Mouse (Mus musculus) gastrocnemius, postnatal 4 days (tissue): ENCODE results near the gene Limk1. TPM values are rescaled to one million over a fixed set of nuclear protein-coding genes. Genes with fewer than 3 reads are reported as not detected.

Source experiments
- DNase-seq, 2 experiments: peaks; one replicate each; pipeline ENCODE4 v3.0.0; 2021 to 2022; ENCODE audit warnings: low spot score in 2 of 2, mixed read lengths in 2 of 2
- total RNA-seq, 2 experiments: library from RNA; stranded (reverse); gene quantifications; 2 replicates each; pipeline ENCODE4 v1.2.3; 2021

Limk1 gene
- total RNA-seq, 2 experiments from 2014 or later: 15.2 to 18.6 TPM

DNA sequence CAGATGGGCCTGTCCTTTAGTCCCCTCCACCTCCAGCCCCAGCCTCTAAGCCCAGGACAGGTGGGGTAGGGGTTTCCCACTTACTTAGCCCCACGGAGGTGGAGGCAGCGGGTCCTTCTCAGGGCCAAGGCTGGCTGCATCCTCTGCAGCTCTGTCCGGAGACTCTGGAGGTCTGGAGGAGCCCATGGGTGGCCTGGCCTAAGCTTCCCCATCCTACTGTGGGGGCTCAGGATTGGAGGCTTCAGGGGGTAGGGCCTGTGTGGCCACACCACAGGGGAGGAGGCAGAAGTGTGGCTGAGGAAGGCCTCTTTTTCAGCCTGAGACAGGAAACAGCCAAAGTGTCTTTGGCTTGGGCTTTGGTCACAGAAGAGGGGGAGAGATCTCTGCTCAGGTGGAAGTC is 10.4 kb downstream of the Limk1 start:
- peak in 1 of 2 experiments; percentile 28 for DNase-seq

GRCm38 (mm10) chr5:134677491-134677890 is 10.9 kb downstream of the Limk1 start:
- DNase-seq: no peak

DNA sequence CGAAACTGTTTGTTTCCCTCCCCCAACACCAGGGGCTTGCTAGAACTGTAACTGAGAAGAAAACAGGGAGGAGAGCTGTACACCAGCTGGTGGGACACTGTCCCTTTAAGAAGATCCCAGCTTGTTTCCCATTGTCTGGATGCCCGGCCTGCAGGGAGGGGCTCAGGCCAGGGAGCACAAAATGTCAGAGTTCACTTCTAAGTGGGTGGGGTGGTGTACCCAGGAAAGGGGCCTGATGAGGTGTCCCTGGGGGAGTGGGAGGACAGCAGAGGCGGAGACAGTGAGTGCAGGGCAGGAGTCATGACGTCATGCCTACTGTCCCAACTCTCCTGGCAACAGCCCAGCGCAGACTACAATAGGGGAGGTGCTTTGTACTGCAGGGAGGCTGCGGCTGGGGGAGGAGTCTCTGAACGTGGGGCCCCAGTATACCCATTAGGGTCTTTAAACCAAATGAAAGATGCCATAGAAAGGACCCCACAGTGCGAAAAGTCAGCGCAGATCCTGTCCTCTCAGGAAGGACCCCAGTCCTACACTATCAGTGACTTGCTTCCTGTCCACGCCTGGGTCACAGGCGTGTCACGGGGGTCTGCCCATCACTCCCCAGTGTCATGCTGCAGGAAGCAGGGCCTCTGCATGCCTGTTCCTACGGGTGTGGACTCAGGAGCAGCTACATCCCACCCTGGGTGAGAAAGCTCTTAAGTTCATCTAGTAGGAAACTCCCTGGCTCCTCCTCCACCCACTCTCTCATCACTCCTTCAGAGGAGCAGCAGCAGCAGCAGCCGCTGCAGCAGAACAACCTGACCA is 12.2 kb downstream of the Limk1 start:
- peak; percentile 47 to 82 for DNase-seq

GRCm38 (mm10) chr5:134674977-134675376 is 13.4 kb downstream of the Limk1 start:
- no peak for DNase-seq

DNA sequence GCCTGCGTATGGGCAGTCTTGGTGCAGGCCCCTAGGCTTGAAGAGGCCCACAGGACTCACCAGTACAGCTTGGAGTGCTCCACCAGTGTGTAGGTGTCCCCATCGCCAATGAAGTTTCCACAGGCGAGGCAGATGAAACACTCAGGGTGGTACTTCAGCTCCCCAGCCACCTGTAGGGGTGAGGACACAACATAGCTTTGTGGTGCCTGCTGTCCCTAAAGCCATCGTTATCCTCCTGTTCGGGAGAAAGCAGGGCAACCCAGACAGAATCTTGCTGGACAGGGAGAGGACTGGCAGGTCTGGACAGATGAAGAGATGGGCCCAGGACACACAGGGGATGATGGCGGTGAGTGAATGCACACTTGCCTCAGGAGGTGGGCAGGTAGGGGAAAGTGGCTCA is 15.8 kb downstream of the Limk1 start:
- no peak for DNase-seq

- no peak for DNase-seq
Measured at GRCm38 (mm10) chr5:134672198-134672516, 16.2 kb downstream of the Limk1 start.

DNA sequence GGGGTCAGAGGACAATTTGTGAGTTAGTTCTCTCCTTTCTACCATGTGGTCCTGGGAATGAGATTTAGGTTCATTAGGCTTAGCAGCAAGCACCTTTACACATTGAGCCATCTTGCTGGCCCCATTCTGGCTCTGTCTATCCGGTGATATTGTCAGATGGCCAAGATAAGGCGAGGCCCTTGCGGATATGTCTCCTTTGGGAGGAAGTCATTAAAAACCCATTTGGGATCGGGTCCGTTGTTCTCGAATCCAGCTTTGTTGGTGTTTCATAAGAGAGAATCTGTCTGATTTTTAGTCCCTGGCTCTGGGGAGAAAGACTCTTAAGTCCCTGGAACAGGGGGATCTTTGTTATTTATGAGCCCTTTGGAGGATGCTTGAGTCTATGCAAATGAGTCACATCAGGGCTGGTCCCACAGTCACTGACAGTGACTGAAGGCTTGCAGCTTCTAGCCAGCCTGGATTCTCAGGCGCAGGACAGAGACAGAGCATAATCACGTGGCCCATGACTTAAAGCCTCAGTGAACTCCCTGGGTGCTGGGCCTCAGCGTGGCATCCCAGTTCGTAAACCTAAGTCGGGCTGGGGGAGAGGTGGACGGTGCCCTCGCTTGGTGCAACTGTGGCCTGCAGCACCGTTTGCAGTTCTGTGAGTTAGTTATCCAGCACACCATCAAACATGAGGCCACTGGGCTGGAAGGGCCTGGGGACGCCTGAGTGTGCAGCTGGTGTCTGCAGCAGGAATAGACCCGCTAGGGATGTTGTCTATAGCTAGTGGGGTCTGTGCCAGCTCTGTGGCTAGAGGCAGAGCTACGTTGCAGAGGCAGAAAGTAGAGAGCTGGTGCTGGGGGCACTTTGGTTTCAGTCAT is 16.8 kb downstream of the Limk1 start:
- no peak for DNase-seq

GRCm38 (mm10) chr5:134669001-134669708 is 19.2 kb downstream of the Limk1 start:
- no peak for DNase-seq

GRCm38 (mm10) chr5:134668495-134668894 is 19.9 kb downstream of the Limk1 start:
- DNase-seq: no peak

DNA sequence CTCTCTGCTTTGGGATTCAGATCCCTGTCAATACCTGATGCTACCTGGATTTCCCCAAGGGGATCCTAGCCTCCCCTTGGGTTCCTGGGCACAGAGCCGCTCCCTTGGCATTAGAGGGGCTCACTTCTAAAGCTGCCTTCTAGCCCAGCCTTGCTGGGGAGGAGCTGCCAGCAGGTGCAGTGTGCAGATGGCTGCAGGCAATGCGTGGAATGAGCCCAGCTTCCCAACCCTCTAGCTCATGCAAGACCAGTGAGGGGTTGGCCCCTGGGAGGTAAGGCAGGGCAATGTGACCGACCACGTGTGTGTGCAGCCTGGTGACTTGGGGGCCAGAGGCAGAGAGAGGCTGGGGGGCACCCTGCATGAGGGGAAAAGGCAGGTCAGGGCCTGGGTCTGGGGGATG is 31.7 kb downstream of the Limk1 start:
- no peak for DNase-seq

- peak in 1 of 2 experiments; percentile 25 for DNase-seq
Measured at GRCm38 (mm10) chr5:134652015-134652414, 36.4 kb downstream of the Limk1 start.

- DNase-seq: peak in 1 of 2 experiments; percentile 41
Measured at GRCm38 (mm10) chr5:134650926-134651325, 37.5 kb downstream of the Limk1 start.

GRCm38 (mm10) chr5:134648976-134649375 is 39.4 kb downstream of the Limk1 start:
- peak in 1 of 2 experiments; percentile 48 for DNase-seq

DNA sequence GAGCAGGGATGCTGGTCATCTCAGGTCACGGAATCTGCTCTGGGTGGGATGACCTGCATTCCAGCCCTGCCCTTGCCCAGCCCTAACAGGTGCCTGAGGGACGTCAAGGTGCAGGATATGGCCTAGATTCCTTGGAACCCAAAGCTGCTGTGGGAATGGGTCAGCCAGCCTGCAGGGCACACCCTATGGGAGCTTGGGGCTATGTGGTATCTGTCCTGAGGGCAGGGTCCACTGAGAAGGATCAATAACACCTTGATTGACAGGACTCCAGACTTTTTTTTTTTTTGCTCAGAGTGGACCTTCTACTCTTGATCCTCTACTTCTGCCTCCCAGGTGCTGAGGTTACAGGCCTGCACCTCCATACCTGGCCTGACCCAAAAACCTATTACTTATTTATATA is 41.0 kb downstream of the Limk1 start:
- no peak for DNase-seq

DNA sequence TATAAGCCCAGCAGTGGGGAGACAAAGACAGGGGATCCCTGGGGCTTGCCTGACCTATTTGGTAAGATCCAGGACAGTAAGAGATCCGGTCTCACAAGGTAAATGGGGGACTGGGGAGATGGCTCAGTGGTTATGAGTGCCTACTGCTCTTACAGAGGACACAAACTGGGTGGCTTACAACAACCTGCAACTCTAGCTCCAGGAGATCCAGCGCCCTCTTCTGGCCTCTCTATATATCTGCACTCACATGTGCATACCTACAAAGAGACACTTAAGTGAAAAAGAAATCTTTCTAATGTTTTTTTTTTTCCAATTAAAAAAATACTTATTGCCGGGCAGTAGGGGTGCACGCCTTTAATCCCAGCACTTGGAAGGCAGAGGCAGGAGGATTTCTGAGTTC is 41.9 kb downstream of the Limk1 start:
- DNase-seq: no peak

DNA sequence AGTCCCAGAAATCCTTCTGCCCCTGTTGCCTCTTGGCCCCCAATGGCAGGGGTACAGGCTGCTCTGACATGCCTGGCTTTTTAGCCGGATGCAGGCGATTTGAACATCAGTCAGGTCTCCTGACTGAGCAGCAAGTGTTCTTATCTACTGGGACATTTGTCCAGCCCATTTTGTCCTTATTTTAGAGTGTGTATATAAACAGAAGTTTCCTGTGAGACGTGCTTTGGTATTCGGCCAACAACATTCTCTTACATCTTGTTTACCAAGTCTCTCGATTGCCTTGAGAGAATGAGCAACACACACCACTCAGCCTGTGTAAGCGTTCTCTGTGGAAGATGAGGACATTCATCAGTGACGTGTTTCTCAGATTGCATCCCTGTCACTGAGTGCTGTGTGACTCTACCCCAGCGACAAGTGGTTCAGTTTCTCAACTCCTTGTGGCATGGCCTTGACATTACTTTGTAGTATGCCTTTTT is 43.7 kb downstream of the Limk1 start:
- DNase-seq: no peak

DNA sequence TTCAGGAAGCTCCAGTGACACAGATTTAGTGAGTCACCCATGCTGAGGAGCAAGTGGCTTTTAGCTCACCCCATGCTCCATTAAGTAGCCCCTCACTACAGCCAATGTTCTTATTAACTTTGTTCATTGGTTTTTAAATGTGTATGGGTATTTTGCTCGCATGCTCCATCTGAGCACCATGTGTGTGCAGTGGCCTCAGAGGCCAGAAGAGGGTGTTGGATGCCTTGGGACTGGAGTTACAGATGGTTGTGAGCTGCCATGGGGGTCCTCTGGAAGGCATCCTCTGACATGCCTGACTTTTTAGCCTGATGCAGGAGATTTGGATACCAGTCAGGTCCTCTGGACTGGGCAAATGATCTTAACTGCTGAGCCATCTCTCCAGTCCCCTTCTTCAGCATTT is 44.3 kb downstream of the Limk1 start:
- no peak for DNase-seq

- no peak for DNase-seq
Measured at GRCm38 (mm10) chr5:134640371-134640770, 48.0 kb downstream of the Limk1 start.

GRCm38 (mm10) chr5:134639269-134639682 is 49.1 kb downstream of the Limk1 start, which contains the start of gene Eif4h:
Eif4h (minus strand) TSS chr5:134639490.
- DNase-seq: peak; percentile 97 to 98

GRCm38 (mm10) chr5:134638461-134639268 is 49.7 kb downstream of the Limk1 start:
- DNase-seq: peak in 1 of 2 experiments; percentile 46
